Mouse (Mus musculus): ENCODE results near the gene Col1a2. TPM values are rescaled to one million over a fixed set of nuclear protein-coding genes. Genes with fewer than 3 reads are reported as not detected.

Col1a2 gene
- polyA plus RNA-seq, 1 experiment = not detected

DNA sequence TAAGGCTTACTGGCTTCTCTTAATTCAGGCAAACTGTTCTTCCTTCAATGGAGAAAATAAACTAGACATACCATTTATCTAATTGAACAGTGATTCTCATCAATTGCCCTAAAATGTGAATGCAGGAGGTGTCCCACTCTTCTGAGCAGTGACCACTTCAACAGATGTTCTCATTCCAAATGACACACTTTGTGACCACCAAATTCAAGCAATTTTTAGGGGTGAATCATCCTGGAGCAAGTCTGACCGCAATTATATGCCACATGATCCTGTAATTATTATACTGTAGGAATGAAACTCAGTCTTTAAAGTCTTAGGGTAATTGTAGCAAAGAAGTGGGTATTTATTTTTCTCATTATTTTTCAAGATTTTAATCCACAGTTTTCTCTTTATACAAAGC, 2.7 kb downstream of the Col1a2 start:
- TF ChIP-seq CTCF (IDR thresholded peaks at IDR 0.05; ENCODE audit: insufficient read depth, low read depth, low read length) (no peak), POLR2A (IDR thresholded peaks at IDR 0.05; ENCODE audit: insufficient read depth, low read depth, low read length) (no peak)

DNA sequence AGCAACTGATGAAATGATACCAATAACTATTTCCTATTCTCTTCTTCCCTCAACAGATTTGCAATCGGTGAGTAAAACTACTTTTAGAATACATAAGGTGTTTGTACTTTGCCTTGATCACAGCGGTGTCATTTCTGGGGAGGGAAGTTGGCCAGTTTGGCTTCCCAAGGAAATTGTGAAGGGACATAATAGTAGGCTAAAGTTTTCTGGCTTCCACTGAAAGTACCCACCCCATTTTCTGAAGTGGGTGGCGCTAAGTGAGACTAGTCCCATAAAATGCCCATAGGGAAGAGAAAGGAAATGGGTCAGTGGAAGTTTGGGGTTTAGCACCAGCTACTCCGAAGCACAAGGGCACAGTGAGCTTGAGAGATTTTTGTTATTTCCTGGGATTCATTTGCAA, 3.7 kb downstream of the Col1a2 start:
- TF ChIP-seq POLR2A (IDR thresholded peaks at IDR 0.05; ENCODE audit: insufficient read depth, low read depth, low read length) (no peak), CTCF (IDR thresholded peaks at IDR 0.05; ENCODE audit: insufficient read depth, low read depth, low read length) (no peak)
- no peak overlapping the region for H3K4me3 ChIP-seq (ENCODE audit: insufficient read depth, low read depth, low read length)
- peaks cover 7% of the 10 kb centered on the region for H3K4me1 ChIP-seq (ENCODE audit: control insufficient read depth, insufficient read depth, low read length)
- WGBS = 87% methylated on average over 4 of the region's 4 CpGs
- H3K27ac ChIP-seq (ENCODE audit: insufficient read depth, low read depth, low read length) = no peak overlapping the region

More for the DNA sequence above, 2.7 kb downstream of the Col1a2 start:
- H3K4me3 ChIP-seq (ENCODE audit: insufficient read depth, low read depth, low read length) = no peak overlapping the region
- no peak overlapping the region for H3K27ac ChIP-seq (ENCODE audit: insufficient read depth, low read depth, low read length)
- peaks cover 7% of the 10 kb centered on the region for H3K4me1 ChIP-seq (ENCODE audit: control insufficient read depth, insufficient read depth, low read length)
- 55% methylated on average over 1 of the region's 1 CpGs for WGBS

DNA sequence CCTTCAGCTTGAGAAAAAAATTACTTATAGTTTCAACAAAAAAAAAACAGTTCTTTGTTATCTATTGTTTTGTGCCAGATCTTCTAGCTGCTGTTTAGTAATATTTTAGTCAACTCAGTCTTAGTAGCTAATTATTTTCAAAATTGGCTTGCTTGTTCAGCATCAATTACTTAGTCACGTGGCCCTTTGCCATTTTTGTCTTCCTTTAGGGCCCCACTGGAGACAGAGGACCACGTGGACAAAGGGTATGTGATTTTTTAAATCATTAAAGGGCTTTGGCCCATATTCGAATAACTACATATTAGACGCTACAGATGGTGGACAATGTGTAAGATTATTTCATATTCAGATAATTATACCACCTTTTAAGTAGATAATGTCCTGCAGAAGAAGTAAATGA, 4.8 kb downstream of the Col1a2 start:
- Histone ChIP-seq H3K4me3 (ENCODE audit: insufficient read depth, low read depth, low read length) (no peak overlapping the region), H3K4me1 (ENCODE audit: control insufficient read depth, insufficient read depth, low read length) (peaks cover 7% of the 10 kb centered on the region), H3K27ac (ENCODE audit: insufficient read depth, low read depth, low read length) (no peak overlapping the region)
- 66% methylated on average over 4 of the region's 4 CpGs for WGBS
- TF ChIP-seq CTCF (IDR thresholded peaks at IDR 0.05; ENCODE audit: insufficient read depth, low read depth, low read length) = no peak
- no peak for TF ChIP-seq POLR2A (IDR thresholded peaks at IDR 0.05; ENCODE audit: insufficient read depth, low read depth, low read length)

DNA sequence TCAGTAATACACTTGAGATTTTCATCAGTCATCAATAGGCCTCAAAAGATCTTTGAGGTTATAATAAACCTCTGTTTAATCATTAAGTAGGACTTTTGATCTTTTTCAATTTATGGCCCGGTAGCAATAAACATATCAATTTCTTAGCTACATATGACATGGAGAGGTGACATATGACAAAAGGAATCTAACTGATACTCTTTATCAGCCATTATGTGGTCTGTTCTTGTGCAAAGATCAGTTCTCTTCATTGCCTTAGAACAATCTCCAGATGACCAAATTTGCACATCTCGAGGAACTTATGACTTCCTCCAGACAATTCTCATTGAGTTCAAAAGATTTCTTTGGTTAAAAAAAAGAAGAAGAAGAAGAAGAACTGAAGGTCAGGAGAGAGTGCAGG, 10.1 kb downstream of the Col1a2 start:
- TF ChIP-seq POLR2A (IDR thresholded peaks at IDR 0.05; ENCODE audit: insufficient read depth, low read depth, low read length) = no peak
- no peak for TF ChIP-seq CTCF (IDR thresholded peaks at IDR 0.05; ENCODE audit: insufficient read depth, low read depth, low read length)
- Histone ChIP-seq H3K27ac (ENCODE audit: insufficient read depth, low read depth, low read length) (no peak overlapping the region), H3K4me3 (ENCODE audit: insufficient read depth, low read depth, low read length) (no peak overlapping the region), H3K4me1 (ENCODE audit: control insufficient read depth, insufficient read depth, low read length) (no peaks in the 10 kb centered on the region)
- 99% methylated on average over 2 of the region's 2 CpGs for WGBS

DNA sequence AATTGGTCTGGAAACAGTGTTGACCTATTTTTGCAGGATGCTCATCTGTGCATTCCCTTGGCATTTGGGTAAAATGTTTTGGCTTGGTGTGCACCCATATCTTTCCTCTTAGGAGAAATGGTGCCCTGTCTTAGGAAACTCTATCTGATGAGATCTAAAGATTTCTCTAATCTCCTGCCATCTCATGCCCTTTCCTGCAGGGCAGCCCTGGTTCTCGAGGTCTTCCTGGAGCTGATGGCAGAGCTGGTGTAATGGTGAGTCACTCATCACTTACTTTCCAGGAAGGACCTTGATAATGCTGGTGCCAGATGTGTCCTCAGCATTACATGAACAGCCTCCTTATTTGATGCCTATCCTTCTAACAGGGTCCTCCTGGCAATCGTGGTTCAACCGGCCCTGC, 16.4 kb downstream of the Col1a2 start:
- H3K4me3 ChIP-seq (ENCODE audit: insufficient read depth, low read depth, low read length) = no peak overlapping the region
- no peak overlapping the region for H3K27ac ChIP-seq (ENCODE audit: insufficient read depth, low read depth, low read length)
- WGBS = 90% methylated on average over 3 of the region's 3 CpGs
- no peak for TF ChIP-seq CTCF (IDR thresholded peaks at IDR 0.05; ENCODE audit: insufficient read depth, low read depth, low read length)
- H3K4me1 ChIP-seq (ENCODE audit: control insufficient read depth, insufficient read depth, low read length) = no peaks in the 10 kb centered on the region

DNA sequence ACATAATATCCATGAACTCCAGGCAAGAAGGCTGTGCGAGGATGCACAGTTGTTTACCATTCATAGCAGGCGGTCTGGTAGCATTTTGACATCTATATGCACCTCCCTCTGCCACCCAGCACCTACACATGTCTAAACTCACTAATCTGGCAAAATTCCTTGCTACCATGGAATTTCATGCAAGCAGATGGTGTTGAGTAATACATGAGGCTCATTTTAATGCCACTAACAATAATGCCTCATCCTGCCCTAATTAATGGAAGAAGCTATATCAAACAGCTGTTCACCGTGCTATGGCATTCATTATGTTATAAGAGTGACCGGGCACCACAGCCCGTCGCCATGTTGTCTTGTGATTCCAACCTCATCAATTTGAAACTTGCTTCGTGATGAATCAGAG, 23.8 kb downstream of the Col1a2 start:
- TF ChIP-seq POLR2A (IDR thresholded peaks at IDR 0.05; ENCODE audit: insufficient read depth, low read depth, low read length) (no peak), CTCF (IDR thresholded peaks at IDR 0.05; ENCODE audit: insufficient read depth, low read depth, low read length) (no peak)

DNA sequence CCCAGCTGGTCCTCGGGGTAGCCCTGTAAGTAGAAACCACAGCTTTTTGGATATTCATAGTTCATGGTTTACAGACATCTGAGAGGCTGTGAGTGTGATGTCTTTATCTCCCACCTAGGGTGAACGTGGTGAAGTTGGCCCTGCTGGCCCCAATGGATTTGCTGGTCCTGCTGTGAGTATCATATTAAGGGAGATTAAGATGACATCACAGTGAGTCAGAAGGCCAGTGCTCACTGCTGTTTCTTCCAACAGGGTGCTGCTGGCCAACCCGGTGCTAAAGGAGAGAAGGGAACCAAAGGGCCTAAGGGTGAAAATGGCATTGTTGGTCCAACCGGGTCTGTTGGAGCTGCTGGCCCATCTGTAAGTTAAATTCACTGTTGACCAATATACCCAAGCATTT, 26.4 kb downstream of the Col1a2 start:
- no peaks in the 10 kb centered on the region for H3K4me1 ChIP-seq (ENCODE audit: control insufficient read depth, insufficient read depth, low read length)
- H3K4me3 ChIP-seq (ENCODE audit: insufficient read depth, low read depth, low read length) = no peak overlapping the region
- no peak overlapping the region for H3K27ac ChIP-seq (ENCODE audit: insufficient read depth, low read depth, low read length)
- WGBS = 82% methylated on average over 4 of the region's 4 CpGs
- TF ChIP-seq CTCF (IDR thresholded peaks at IDR 0.05; ENCODE audit: insufficient read depth, low read depth, low read length) (no peak), POLR2A (IDR thresholded peaks at IDR 0.05; ENCODE audit: insufficient read depth, low read depth, low read length) (no peak)

More for the DNA sequence above, 23.8 kb downstream of the Col1a2 start:
- H3K4me1 ChIP-seq (ENCODE audit: control insufficient read depth, insufficient read depth, low read length) = no peaks in the 10 kb centered on the region
- no peak overlapping the region for H3K27ac ChIP-seq (ENCODE audit: insufficient read depth, low read depth, low read length)
- WGBS = 86% methylated on average over 7 of the region's 7 CpGs
- no peak overlapping the region for H3K4me3 ChIP-seq (ENCODE audit: insufficient read depth, low read depth, low read length)

DNA sequence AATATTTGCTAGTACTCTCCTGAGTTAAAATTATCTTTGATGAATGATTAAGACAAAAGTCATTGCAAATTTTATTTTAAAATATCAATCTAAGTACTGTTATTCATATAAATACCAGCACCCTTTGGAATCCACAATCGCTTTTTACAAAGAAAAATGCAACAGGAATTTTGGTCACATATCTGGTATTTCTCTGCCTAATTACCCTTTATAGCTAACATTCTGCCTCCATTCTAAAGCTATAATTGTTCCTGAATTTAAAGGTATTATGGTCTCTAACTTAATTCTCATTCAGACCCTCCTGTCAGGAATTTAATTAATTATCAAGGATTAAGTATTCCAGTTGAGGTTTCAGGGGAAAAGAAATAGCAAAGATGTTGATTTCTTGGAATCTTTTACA, 28.3 kb downstream of the Col1a2 start:
- no peak overlapping the region for H3K27ac ChIP-seq (ENCODE audit: insufficient read depth, low read depth, low read length)
- H3K4me1 ChIP-seq (ENCODE audit: control insufficient read depth, insufficient read depth, low read length) = no peaks in the 10 kb centered on the region
- WGBS = 87% methylated on average over 1 of the region's 1 CpGs
- no peak for TF ChIP-seq CTCF (IDR thresholded peaks at IDR 0.05; ENCODE audit: insufficient read depth, low read depth, low read length)
- TF ChIP-seq POLR2A (IDR thresholded peaks at IDR 0.05; ENCODE audit: insufficient read depth, low read depth, low read length) = no peak
- H3K4me3 ChIP-seq (ENCODE audit: insufficient read depth, low read depth, low read length) = no peak overlapping the region

DNA sequence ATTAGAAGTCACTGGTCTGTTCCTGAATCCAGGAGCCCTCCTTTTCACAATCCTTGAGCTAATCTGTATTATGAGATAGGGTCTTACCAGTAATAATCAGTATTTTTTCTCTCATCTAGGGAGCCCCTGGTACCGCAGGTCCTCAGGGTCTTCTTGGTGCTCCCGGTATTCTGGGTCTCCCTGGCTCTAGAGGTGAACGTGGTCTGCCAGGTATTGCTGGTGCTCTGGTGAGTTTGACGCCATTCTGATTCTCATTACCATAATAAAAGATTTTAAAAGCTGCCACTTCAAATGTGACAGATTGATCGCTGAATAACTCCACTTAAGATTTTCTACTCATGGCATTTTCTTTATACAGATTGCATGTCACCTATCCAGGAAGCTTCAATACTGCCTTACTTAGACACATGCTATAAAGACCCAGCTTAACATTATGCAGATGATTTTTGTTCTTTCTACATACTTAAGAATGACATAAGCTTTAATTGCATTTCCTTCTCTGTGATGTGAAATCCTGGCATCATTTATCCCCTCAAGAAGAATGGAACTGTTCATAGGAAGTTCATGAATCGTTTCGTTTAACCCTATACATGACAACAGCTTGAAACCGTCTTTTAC, 30.0 kb downstream of the Col1a2 start:
- no peaks in the 10 kb centered on the region for H3K4me1 ChIP-seq (ENCODE audit: control insufficient read depth, insufficient read depth, low read length)
- TF ChIP-seq CTCF (IDR thresholded peaks at IDR 0.05; ENCODE audit: insufficient read depth, low read depth, low read length) (no peak), POLR2A (IDR thresholded peaks at IDR 0.05; ENCODE audit: insufficient read depth, low read depth, low read length) (no peak)
- H3K4me3 ChIP-seq (ENCODE audit: insufficient read depth, low read depth, low read length) = no peak overlapping the region
- no peak overlapping the region for H3K27ac ChIP-seq (ENCODE audit: insufficient read depth, low read depth, low read length)
- WGBS = 66% methylated on average over 8 of the region's 8 CpGs
